Mouse (Mus musculus) liver, adult 2 months (tissue): ENCODE measurements around the gene Slc17a8.

Experiments
- CTCF ChIP-seq: fragments of 200-500 bp; IDR thresholded peaks from 2 replicates; pipeline ENCODE4 v1.5.1; 2011; ENCODE audit warnings: low read depth, low read length, control low read depth
- POLR2A ChIP-seq: fragments of 200-500 bp; IDR thresholded peaks from 2 replicates; pipeline ENCODE4 v1.6.1; 2011; ENCODE audit warnings: low read length, control low read depth; ENCODE audit not compliant: insufficient read depth; ENCODE audit errors: extremely low read depth

GRCm38 (mm10) chr10:89531976-89532375 is 89.1 kb downstream of the Slc17a8 start:
- no peak for TF ChIP-seq CTCF
- no peak for TF ChIP-seq POLR2A
